Mouse (Mus musculus): Measurements from ENCODE around the gene Dcakd. TPM values are rescaled to one million over a fixed set of nuclear protein-coding genes. Genes with fewer than 3 reads are reported as not detected.
A peak's percentile ranks its signal among the peaks of the same experiment; 100 is the strongest.

Gene Dcakd
- polyA plus RNA-seq, 1 experiment from 2014 or later, result 225 TPM

DNA sequence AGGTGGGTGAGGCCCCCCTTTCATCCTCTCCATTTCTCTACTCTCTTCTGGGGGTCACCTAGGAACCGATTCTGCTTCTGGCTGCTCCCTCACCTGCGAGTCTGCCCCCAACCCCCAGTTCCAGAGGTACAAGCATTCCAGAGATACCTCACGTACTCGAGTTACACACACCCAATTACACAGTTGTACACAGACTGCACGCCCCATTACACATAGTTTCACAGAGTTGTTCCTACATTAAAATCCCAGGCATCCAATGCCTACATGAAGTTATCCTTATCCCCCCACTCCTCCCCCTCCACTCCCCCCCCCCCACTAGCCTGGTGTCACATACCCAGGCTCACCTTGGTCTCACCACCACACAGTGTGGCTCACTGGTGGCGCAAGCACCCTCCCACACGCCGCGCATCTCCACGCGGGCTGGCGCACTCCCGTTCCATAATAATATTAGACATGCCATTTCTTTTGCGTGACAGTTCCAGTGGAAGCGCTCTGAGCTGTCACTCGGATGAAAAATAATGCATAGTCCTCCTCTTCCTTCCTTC is 63.5 kb downstream of the Dcakd start:
- Histone ChIP-seq H3K9ac (ENCODE audit: low read depth, low read length) (no peak overlapping the region), H3K9me3 (ENCODE audit: control insufficient read depth, low read length) (no peaks in the 10 kb centered on the region), H3K4me1 (ENCODE audit: control insufficient read depth, insufficient read depth, low read length) (peaks cover 15% of the 10 kb centered on the region), H3K4me3 (ENCODE audit: low read length) (no peak overlapping the region), H3K27me3 (ENCODE audit: control insufficient read depth, insufficient read depth, low read length) (peaks cover 15% of the 10 kb centered on the region; the same call in 1 of the 2 replicates), H3K4me2 (replicated peaks; ENCODE audit: low read depth, low read length) (no peak overlapping the region), H3K27ac (ENCODE audit: low read depth, low read length) (no peak overlapping the region), H3K36me3 (ENCODE audit: control insufficient read depth, insufficient read depth, low read length) (no peaks in the 10 kb centered on the region)
- 38% methylated on average over 16 of the region's 16 CpGs for WGBS
- peak; percentile 56 for ATAC-seq (ENCODE audit: low FRiP score, low TSS enrichment)

GRCm38 (mm10) chr11:102963855-102964546 is 64.1 kb downstream of the Dcakd start:
- Histone ChIP-seq H3K27me3 (ENCODE audit: control insufficient read depth, insufficient read depth, low read length) (peaks cover 15% of the 10 kb centered on the region; the same call in 1 of the 2 replicates), H3K4me3 (ENCODE audit: low read length) (no peak overlapping the region; the same call in 1 of the 2 replicates), H3K9ac (ENCODE audit: low read depth, low read length) (peak overlapping the region; percentile 38; the same call in 1 of the 2 replicates), H3K36me3 (ENCODE audit: control insufficient read depth, insufficient read depth, low read length) (no peaks in the 10 kb centered on the region), H3K9me3 (ENCODE audit: control insufficient read depth, low read length) (no peaks in the 10 kb centered on the region), H3K4me2 (replicated peaks; ENCODE audit: low read depth, low read length) (peak overlapping the region; percentile 40; the same call in 1 of the 2 replicates), H3K4me1 (ENCODE audit: control insufficient read depth, insufficient read depth, low read length) (peaks cover 15% of the 10 kb centered on the region), H3K27ac (ENCODE audit: low read depth, low read length) (no peak overlapping the region)
- ATAC-seq (ENCODE audit: low FRiP score, low TSS enrichment), result peak; percentile 40; the same call in 1 of the 2 replicates
- WGBS, result 14% methylated on average over 24 of the region's 24 CpGs

GRCm38 (mm10) chr11:102963246-102963854 is 64.8 kb downstream of the Dcakd start:
- Histone ChIP-seq H3K4me1 (ENCODE audit: control insufficient read depth, insufficient read depth, low read length) (peaks cover 15% of the 10 kb centered on the region), H3K36me3 (ENCODE audit: control insufficient read depth, insufficient read depth, low read length) (no peaks in the 10 kb centered on the region), H3K4me3 (ENCODE audit: low read length) (no peak overlapping the region; the same call in 1 of the 2 replicates), H3K4me2 (replicated peaks; ENCODE audit: low read depth, low read length) (peak overlapping the region; percentile 40), H3K9ac (ENCODE audit: low read depth, low read length) (peak overlapping the region; percentile 38; the same call in 1 of the 2 replicates), H3K27me3 (ENCODE audit: control insufficient read depth, insufficient read depth, low read length) (peaks cover 12% of the 10 kb centered on the region; the same call in 1 of the 2 replicates), H3K27ac (ENCODE audit: low read depth, low read length) (no peak overlapping the region), H3K9me3 (ENCODE audit: control insufficient read depth, low read length) (no peaks in the 10 kb centered on the region)
- 3% methylated on average over 16 of the region's 16 CpGs for WGBS
- peak; percentile 36 for ATAC-seq (ENCODE audit: low FRiP score, low TSS enrichment)

- Histone ChIP-seq H3K27me3 (ENCODE audit: control insufficient read depth, insufficient read depth, low read length) (peaks cover 7% of the 10 kb centered on the region; the same call in 1 of the 2 replicates), H3K9ac (ENCODE audit: low read depth, low read length) (peak overlapping the region; percentile 23; the same call in 1 of the 2 replicates), H3K36me3 (ENCODE audit: control insufficient read depth, insufficient read depth, low read length) (no peaks in the 10 kb centered on the region), H3K27ac (ENCODE audit: low read depth, low read length) (no peak overlapping the region), H3K4me1 (ENCODE audit: control insufficient read depth, insufficient read depth, low read length) (peaks cover 15% of the 10 kb centered on the region), H3K4me3 (ENCODE audit: low read length) (no peak overlapping the region), H3K9me3 (ENCODE audit: control insufficient read depth, low read length) (no peaks in the 10 kb centered on the region), H3K4me2 (replicated peaks; ENCODE audit: low read depth, low read length) (peak overlapping the region; percentile 40)
- WGBS, result 29% methylated on average over 7 of the region's 7 CpGs
- no peak; the same call in 1 of the 2 replicates for ATAC-seq (ENCODE audit: low FRiP score, low TSS enrichment)
These were observed 65.3 kb downstream of the Dcakd start for GRCm38 (mm10) chr11:102962861-102963245.

- no peaks in the 10 kb centered on the region for H3K27me3 ChIP-seq (ENCODE audit: control insufficient read depth, insufficient read depth, low read length)
- 87% methylated on average over 4 of the region's 4 CpGs for WGBS
These were observed 67.1 kb downstream of the Dcakd start for GRCm38 (mm10) chr11:102961082-102961481.

GRCm38 (mm10) chr11:102958870-102959269 is 69.3 kb downstream of the Dcakd start:
- Histone ChIP-seq H3K4me2 (replicated peaks; ENCODE audit: low read depth, low read length) (no peak overlapping the region), H3K9ac (ENCODE audit: low read depth, low read length) (no peak overlapping the region), H3K36me3 (ENCODE audit: control insufficient read depth, insufficient read depth, low read length) (no peaks in the 10 kb centered on the region), H3K4me3 (ENCODE audit: low read length) (no peak overlapping the region), H3K27ac (ENCODE audit: low read depth, low read length) (no peak overlapping the region), H3K27me3 (ENCODE audit: control insufficient read depth, insufficient read depth, low read length) (peaks cover 6% of the 10 kb centered on the region; the same call in 1 of the 2 replicates), H3K9me3 (ENCODE audit: control insufficient read depth, low read length) (no peaks in the 10 kb centered on the region), H3K4me1 (ENCODE audit: control insufficient read depth, insufficient read depth, low read length) (peaks cover 5% of the 10 kb centered on the region)
- no peak for ATAC-seq (ENCODE audit: low FRiP score, low TSS enrichment)
- 73% methylated on average over 1 of the region's 1 CpGs for WGBS

More at GRCm38 (mm10) chr11:102961082-102961481, 67.1 kb downstream of the Dcakd start:
- H3K9me3 ChIP-seq (ENCODE audit: control insufficient read depth, low read length), result no peaks in the 10 kb centered on the region
- no peak overlapping the region for H3K9ac ChIP-seq (ENCODE audit: low read depth, low read length)
- no peak overlapping the region for H3K27ac ChIP-seq (ENCODE audit: low read depth, low read length)
- peaks cover 15% of the 10 kb centered on the region for H3K4me1 ChIP-seq (ENCODE audit: control insufficient read depth, insufficient read depth, low read length)
- no peaks in the 10 kb centered on the region for H3K36me3 ChIP-seq (ENCODE audit: control insufficient read depth, insufficient read depth, low read length)
- no peak for ATAC-seq (ENCODE audit: low FRiP score, low TSS enrichment)
- H3K4me2 ChIP-seq (replicated peaks; ENCODE audit: low read depth, low read length), result no peak overlapping the region
- no peak overlapping the region for H3K4me3 ChIP-seq (ENCODE audit: low read length)

- ATAC-seq (ENCODE audit: low FRiP score, low TSS enrichment), result no peak
- no peak overlapping the region for H3K4me3 ChIP-seq (ENCODE audit: low read length)
- H3K36me3 ChIP-seq (ENCODE audit: control insufficient read depth, insufficient read depth, low read length), result no peaks in the 10 kb centered on the region
- H3K4me1 ChIP-seq (ENCODE audit: control insufficient read depth, insufficient read depth, low read length), result peaks cover under 1% of the 10 kb centered on the region; the same call in 1 of the 2 replicates
- H3K27me3 ChIP-seq (ENCODE audit: control insufficient read depth, insufficient read depth, low read length), result peaks cover 6% of the 10 kb centered on the region; the same call in 1 of the 2 replicates
- 89% methylated on average over 6 of the region's 6 CpGs for WGBS
- H3K9me3 ChIP-seq (ENCODE audit: control insufficient read depth, low read length), result no peaks in the 10 kb centered on the region
- no peak overlapping the region for H3K4me2 ChIP-seq (replicated peaks; ENCODE audit: low read depth, low read length)
- no peak overlapping the region for H3K27ac ChIP-seq (ENCODE audit: low read depth, low read length)
- H3K9ac ChIP-seq (ENCODE audit: low read depth, low read length), result no peak overlapping the region
These were observed 69.7 kb downstream of the Dcakd start for GRCm38 (mm10) chr11:102958431-102958830.

- ATAC-seq (ENCODE audit: low FRiP score, low TSS enrichment), result no peak
- Histone ChIP-seq H3K36me3 (ENCODE audit: control insufficient read depth, insufficient read depth, low read length) (no peaks in the 10 kb centered on the region), H3K4me3 (ENCODE audit: low read length) (no peak overlapping the region), H3K4me1 (ENCODE audit: control insufficient read depth, insufficient read depth, low read length) (no peaks in the 10 kb centered on the region), H3K27me3 (ENCODE audit: control insufficient read depth, insufficient read depth, low read length) (peaks cover 6% of the 10 kb centered on the region; the same call in 1 of the 2 replicates), H3K9me3 (ENCODE audit: control insufficient read depth, low read length) (no peaks in the 10 kb centered on the region), H3K4me2 (replicated peaks; ENCODE audit: low read depth, low read length) (no peak overlapping the region), H3K27ac (ENCODE audit: low read depth, low read length) (no peak overlapping the region), H3K9ac (ENCODE audit: low read depth, low read length) (no peak overlapping the region)
- 84% methylated on average over 8 of the region's 8 CpGs for WGBS
These were observed 70.4 kb downstream of the Dcakd start for GRCm38 (mm10) chr11:102957692-102958091.
